Mouse (Mus musculus) kidney, postnatal 10 days (tissue): ENCODE data around the gene Slc47a2.
A peak's percentile ranks its signal among the peaks of the same experiment; 100 is the strongest.

Experiments used
- DNase-seq: peaks from one replicate; pipeline ENCODE4 v3.0.0; 2021; ENCODE audit warnings: mixed read lengths

Slc47a2 gene

DNA sequence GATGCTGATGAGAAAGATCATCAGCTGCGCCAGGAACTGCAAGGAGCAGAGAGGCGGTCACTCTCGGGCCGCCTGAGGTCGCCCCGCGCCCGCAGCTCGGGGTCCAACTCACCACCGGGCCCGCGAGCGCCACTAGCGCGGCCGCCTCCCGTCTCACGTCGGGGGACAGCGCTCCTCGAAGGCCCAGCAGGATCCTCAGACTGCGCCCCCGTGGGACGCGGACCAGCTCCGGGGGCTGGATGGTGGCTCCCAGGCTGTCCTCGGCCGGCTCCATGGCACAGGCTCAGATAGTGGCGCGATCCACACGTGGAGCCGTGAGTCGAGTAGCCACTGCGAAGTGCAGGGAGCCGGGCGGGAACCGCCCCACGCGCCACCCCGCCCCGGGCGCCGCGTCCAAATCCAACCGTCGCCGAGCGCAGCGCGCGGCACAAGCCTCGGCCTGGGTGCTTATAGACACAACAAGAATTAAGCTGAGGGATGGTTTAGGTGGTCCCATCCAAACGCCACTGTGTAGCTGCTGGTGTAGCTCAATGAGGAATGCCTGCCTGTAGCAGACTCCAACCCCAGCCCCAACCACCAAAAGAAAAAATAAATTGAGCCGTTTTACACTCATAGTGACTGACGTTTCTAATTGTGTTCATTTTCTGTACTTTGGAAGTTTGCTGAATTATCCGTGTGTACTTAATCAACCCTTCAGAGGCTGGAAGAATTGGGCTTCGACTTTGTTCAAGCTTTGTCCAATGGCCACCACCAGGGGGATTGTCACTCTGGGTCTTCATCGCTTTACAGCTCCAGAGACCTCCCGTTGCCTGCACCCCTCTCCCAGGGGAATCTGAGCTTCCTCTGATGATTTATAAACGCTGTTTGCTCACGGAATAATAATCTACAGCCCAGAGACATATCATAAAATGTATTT lies at the start of gene Slc47a2:
Gene Slc47a2 (minus strand): TSS at position 356 of the 916 bp plus-strand sequence.
- DNase-seq: peak; percentile 66

- no peak for DNase-seq
Measured at GRCm38 (mm10) chr11:61388936-61389335, 46.3 kb upstream of the Slc47a2 start.

DNA sequence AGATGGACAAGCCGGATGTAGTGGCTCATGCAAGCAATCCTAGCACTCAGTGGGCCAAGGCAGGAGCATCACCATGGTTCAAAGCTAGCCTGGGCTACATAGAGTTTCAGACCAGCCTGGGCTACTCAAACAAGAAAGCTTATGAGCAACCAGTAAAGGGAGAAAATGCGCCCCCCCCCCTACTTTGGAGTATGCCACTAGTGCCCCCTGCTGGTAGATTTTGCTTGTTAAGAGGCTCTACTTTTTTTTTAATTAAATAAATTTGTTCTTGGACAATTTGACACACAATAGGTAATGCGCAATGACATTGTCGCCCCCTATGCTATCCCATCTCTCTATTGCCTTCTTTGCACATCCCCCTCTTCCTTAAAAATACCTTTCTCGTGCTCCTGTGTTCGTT lies 45.4 kb upstream of the Slc47a2 start:
- DNase-seq: peak; percentile 76

- DNase-seq: no peak
Measured at GRCm38 (mm10) chr11:61387233-61387632, 44.6 kb upstream of the Slc47a2 start.

GRCm38 (mm10) chr11:61385725-61386124 lies 43.1 kb upstream of the Slc47a2 start:
- no peak for DNase-seq

DNA sequence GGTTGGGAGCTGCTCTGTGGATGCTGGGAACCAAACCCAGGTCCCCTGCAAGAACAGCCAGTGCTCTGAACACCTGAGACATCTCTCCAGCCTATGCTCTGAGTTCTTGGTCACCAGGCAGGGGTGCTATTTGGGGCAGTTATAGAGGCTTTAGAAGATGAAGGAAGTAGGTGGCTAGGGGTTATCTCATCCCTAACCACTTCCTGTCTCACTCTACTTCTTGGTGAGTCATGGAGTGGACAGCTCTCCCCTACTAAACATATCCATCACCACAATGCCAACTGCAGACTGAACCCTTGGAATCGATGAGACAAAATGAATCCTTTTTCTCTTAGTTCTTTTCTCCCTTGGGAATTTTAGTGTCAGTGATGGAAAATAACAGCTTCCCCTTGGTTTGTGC lies 38.6 kb upstream of the Slc47a2 start:
- DNase-seq: no peak

DNA sequence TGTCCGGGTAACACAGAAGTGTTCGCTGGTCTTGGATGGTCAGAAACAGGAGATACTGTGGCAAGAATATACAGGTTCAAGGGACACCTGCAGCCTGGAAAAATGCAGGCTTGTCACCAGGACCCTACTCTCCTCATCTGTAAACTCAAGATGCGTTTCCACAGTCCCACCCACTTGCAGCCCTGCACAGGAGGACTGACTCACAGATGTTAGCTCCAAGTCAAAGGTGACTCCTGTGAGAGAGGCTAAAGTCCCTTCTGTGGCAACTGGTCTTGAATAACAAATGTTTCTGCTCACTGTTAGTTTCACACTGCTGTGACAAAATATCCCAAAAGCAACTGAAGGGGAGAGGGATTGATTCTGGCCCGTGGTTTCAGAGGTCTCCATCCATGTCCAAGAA lies 36.0 kb upstream of the Slc47a2 start:
- DNase-seq: peak; percentile 26

- DNase-seq: peak; percentile 78
Measured at GRCm38 (mm10) chr11:61377881-61378613, 35.4 kb upstream of the Slc47a2 start, which contains the start of gene Slc47a1. TSS of gene Slc47a1 (minus strand) at chr11:61378345.

DNA sequence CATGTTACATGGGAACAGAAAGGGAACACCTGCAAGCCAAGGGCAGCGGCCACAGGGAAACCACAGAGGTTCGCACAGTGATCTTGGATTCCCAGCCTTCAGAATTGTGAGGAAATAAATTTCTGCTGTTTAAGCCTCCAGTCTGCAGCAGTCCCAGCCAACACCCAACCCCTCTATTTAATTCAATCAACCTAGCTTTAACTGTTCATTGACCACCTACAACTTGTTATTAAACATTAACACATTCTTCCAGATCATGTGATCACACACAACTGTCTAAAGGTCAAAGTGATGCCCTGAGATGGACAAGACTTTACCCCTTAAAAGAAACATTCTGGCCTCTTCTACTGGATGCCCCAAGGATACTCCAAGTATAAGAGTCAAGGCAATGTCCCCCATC lies 26.0 kb upstream of the Slc47a2 start:
- no peak for DNase-seq

DNA sequence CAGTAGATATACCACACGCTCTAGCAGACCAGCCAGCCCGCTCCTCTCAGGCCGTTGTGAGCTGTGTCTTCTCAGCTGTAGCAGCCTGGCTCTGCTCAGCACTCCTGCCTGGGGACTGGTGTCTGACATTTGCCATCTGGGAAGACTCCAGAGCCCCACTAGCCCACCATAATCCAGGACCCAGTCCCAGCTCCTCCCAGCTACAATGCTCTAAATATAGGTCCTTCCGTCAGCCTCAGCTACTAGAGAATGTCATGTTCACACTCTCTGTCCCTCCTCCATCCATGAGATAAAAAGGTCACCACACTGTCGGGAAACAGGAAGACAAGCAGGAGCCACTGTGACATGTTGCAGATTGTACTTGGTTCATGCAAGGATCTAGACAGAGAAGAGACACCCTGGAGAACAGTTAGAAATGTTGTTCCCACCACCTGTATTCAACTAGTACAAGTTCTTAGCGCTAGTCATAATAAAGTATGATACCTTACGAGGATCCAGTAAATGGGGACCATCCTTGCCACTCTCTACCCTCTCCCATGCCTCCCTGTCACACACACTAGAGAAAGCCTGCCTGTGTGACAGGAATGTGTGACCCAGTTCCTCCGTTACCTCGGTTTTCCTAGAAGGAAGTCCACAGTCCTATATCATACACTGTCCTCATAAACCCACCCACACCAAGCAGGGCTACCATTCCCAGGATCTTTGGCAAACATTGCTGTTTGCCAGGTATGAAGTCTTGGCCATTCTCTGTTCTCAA lies 24.0 kb upstream of the Slc47a2 start:
- DNase-seq: peak; percentile 27

DNA sequence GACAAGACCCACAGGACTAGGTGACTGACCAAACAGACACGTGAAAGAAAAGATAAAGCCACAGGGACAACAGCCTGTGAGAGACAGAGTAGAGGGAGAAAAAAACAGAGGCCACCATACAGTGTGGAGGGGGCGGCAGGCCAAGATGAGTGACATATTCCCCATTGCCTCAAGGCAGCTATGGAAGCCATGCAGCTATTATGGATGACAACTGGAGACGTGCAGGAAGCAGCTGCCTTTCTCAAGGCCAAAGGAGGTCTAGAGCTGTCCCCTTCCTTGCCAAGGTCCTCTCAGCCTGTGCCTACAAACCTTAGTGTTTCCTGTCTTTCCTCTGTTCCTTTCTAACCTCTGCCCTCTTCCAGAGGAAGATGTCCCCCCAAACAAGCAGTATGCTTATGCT lies 23.3 kb upstream of the Slc47a2 start:
- DNase-seq: no peak

GRCm38 (mm10) chr11:61364096-61364495 lies 21.4 kb upstream of the Slc47a2 start:
- DNase-seq: no peak

GRCm38 (mm10) chr11:61361515-61362190 lies 19.0 kb upstream of the Slc47a2 start:
- no peak for DNase-seq

GRCm38 (mm10) chr11:61356600-61356999 lies 13.9 kb upstream of the Slc47a2 start:
- no peak for DNase-seq

GRCm38 (mm10) chr11:61356111-61356510 lies 13.5 kb upstream of the Slc47a2 start:
- no peak for DNase-seq

- DNase-seq: no peak
Measured at GRCm38 (mm10) chr11:61355351-61355750, 12.7 kb upstream of the Slc47a2 start.

DNA sequence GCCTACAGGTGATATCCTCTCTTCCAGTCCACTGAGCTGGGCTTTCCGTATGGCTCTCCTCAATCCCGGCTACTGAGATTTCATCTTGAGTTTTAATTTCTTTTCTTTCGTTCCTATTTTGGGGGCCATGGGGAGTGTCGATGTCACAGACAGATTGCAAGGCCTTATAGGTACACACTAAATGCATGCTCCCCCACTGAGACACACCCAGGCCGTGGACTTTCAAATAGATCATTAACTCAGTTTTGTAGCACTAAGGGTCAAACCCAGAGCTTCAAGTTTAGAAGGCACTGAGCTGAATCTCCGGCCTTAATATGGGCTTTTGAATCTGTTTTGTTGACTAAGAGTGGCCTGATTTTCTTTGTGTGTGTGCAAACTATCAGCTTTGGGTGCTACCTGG lies 11.7 kb upstream of the Slc47a2 start:
- DNase-seq: no peak

GRCm38 (mm10) chr11:61353038-61353437 lies 10.4 kb upstream of the Slc47a2 start:
- no peak for DNase-seq

GRCm38 (mm10) chr11:61352138-61352651 lies 9.5 kb upstream of the Slc47a2 start:
- peak; percentile 36 for DNase-seq

DNA sequence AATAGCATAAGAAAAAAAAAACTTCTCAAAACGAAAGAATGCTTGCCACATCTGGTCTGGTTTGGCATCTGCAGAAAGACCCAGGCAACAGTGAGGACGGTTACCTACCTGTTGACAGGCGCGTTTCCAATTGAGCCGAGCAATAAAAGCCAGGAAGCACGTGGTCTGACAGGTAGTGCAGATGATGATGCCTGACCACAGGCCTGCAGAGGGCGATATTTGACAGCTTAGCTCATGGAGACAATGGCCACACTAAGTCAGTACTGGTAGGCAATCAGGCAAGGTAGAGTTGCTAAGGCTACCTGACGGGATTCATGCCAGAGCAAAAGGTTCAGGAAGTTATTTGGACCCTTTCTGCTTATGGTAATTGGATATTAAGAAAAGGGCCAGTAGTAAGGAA lies 6.7 kb upstream of the Slc47a2 start:
- DNase-seq: peak; percentile 89

- DNase-seq: no peak
Measured at GRCm38 (mm10) chr11:61346133-61346532, 3.5 kb upstream of the Slc47a2 start.

DNA sequence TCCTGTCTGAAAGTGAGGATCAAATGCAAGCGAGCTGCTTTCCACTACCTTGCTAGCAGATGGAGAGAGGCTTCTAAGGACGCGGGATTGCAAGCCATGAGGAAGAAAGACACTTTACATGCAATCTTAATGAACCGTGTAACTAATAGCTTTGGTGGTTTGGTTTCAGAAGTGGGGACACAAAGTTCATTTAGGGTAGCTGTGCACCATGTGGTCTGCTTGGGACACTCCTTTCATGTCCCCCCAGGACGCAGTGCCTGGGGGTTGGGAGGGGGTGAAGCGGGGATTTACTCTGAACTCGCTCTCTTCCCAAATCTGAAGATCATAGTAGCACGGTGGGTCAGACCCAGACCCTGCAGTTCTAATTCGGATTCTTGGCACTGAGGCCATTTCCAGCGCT lies 689 bp downstream of the Slc47a2 start:
- DNase-seq: no peak
